Mouse (Mus musculus): ENCODE results near the gene Gm1110. TPM values are rescaled to one million over a fixed set of nuclear protein-coding genes. Genes with fewer than 3 reads are reported as not detected.
"Not testable (repeated sequence)": the region's sequence is repeated elsewhere in the genome, so short reads cannot be mapped to it uniquely, and the experiment has no call there.

Gm1110 gene
- not detected in 2 replicates for polyA plus RNA-seq (2015; fragmentation: Nextera tagmentation; extraction: Ambion mirVana)

- H3K9ac ChIP-seq = no peak within 1 kb of the TSS
- no peaks in the 10 kb centered on the region for H3K4me1 ChIP-seq
- no peak within 1 kb of the TSS for H3K4me3 ChIP-seq (replicated peaks)
- no peaks in the 10 kb centered on the region for H3K36me3 ChIP-seq
- ATAC-seq (replicated peaks; ENCODE audit: low FRiP score) = no peak
- 65% methylated on average over 13 of the region's 13 CpGs for WGBS
- no peak within 1 kb of the TSS for H3K27ac ChIP-seq
- no peak within 1 kb of the TSS for H3K4me2 ChIP-seq
- H3K27me3 ChIP-seq = no peaks in the 10 kb centered on the region
- H3K9me3 ChIP-seq (replicated peaks) = no peaks in the 10 kb centered on the region
Measured at GRCm38 (mm10) chr9:26922909-26923526, at the start of gene Gm1110. Gene Gm1110 (minus strand): TSS chr9:26923111.

GRCm38 (mm10) chr9:26947790-26948189 lies 24.9 kb upstream of the Gm1110 start:
- Histone ChIP-seq H3K36me3 (no peaks in the 10 kb centered on the region), H3K27me3 (no peaks in the 10 kb centered on the region), H3K4me2 (no peak overlapping the region), H3K9me3 (replicated peaks) (0 out of 2 replicates have a peak, but pooled peaks cover 8% of the 10 kb centered on the region), H3K4me3 (replicated peaks) (no peak overlapping the region), H3K9ac (no peak overlapping the region), H3K27ac (no peak overlapping the region), H3K4me1 (no peaks in the 10 kb centered on the region)
- ATAC-seq (replicated peaks; ENCODE audit: low FRiP score) = no peak
- WGBS = 81% methylated on average over 2 of the region's 2 CpGs

- H3K36me3 ChIP-seq = no peaks in the 10 kb centered on the region
- H3K4me2 ChIP-seq = no peak overlapping the region
- WGBS = 57% methylated on average over 3 of the region's 3 CpGs
- ATAC-seq (replicated peaks; ENCODE audit: low FRiP score) = no peak
- no peak overlapping the region for H3K27ac ChIP-seq
- no peak overlapping the region for H3K4me3 ChIP-seq (replicated peaks)
- H3K9ac ChIP-seq = no peak overlapping the region
- no peaks in the 10 kb centered on the region for H3K27me3 ChIP-seq
- no peaks in the 10 kb centered on the region for H3K9me3 ChIP-seq (replicated peaks)
- no peaks in the 10 kb centered on the region for H3K4me1 ChIP-seq
Measured at GRCm38 (mm10) chr9:26924146-26924545, 1.2 kb upstream of the Gm1110 start.

GRCm38 (mm10) chr9:26919778-26920177 lies 3.1 kb downstream of the Gm1110 start:
- no peaks in the 10 kb centered on the region for H3K27me3 ChIP-seq
- H3K27ac ChIP-seq = no peak overlapping the region
- H3K4me3 ChIP-seq (replicated peaks) = no peak overlapping the region
- no peaks in the 10 kb centered on the region for H3K4me1 ChIP-seq
- no peaks in the 10 kb centered on the region for H3K36me3 ChIP-seq
- no peak for ATAC-seq (replicated peaks; ENCODE audit: low FRiP score)
- H3K9ac ChIP-seq = no peak overlapping the region
- WGBS = 86% methylated on average over 2 of the region's 2 CpGs
- no peak overlapping the region for H3K4me2 ChIP-seq
- H3K9me3 ChIP-seq (replicated peaks) = no peaks in the 10 kb centered on the region

GRCm38 (mm10) chr9:26913150-26913549 lies 9.8 kb downstream of the Gm1110 start:
- H3K4me3 ChIP-seq (replicated peaks) = no peak overlapping the region
- H3K9me3 ChIP-seq (replicated peaks) = no peaks in the 10 kb centered on the region
- H3K4me1 ChIP-seq = no peaks in the 10 kb centered on the region
- no peaks in the 10 kb centered on the region for H3K36me3 ChIP-seq
- 70% methylated on average over 4 of the region's 4 CpGs for WGBS
- no peak overlapping the region for H3K9ac ChIP-seq
- no peak overlapping the region for H3K27ac ChIP-seq
- no peak for ATAC-seq (replicated peaks; ENCODE audit: low FRiP score)
- no peak overlapping the region for H3K4me2 ChIP-seq
- H3K27me3 ChIP-seq = no peaks in the 10 kb centered on the region

GRCm38 (mm10) chr9:26911251-26911650 lies 11.7 kb downstream of the Gm1110 start:
- no peak for ATAC-seq (replicated peaks; ENCODE audit: low FRiP score)
- Histone ChIP-seq H3K27me3 (no peaks in the 10 kb centered on the region), H3K4me3 (replicated peaks) (no peak overlapping the region), H3K9ac (no peak overlapping the region), H3K9me3 (replicated peaks) (no peaks in the 10 kb centered on the region), H3K36me3 (no peaks in the 10 kb centered on the region), H3K27ac (no peak overlapping the region), H3K4me1 (no peaks in the 10 kb centered on the region), H3K4me2 (no peak overlapping the region)
- WGBS = 80% methylated on average over 1 of the region's 1 CpGs

- WGBS = 82% methylated on average over 7 of the region's 7 CpGs
- H3K9ac ChIP-seq; H3K27me3 ChIP-seq; H3K27ac ChIP-seq; H3K4me3 ChIP-seq (replicated peaks); H3K4me2 ChIP-seq; H3K4me1 ChIP-seq; H3K36me3 ChIP-seq; ATAC-seq (replicated peaks; ENCODE audit: low FRiP score); H3K9me3 ChIP-seq (replicated peaks): not testable (repeated sequence)
Measured at GRCm38 (mm10) chr9:26869856-26870255, 53.1 kb downstream of the Gm1110 start.

- WGBS = 73% methylated on average over 5 of the region's 5 CpGs
- Histone ChIP-seq H3K27me3 (no peaks in the 10 kb centered on the region), H3K9me3 (replicated peaks) (no peaks in the 10 kb centered on the region), H3K4me2 (no peak within 1 kb of the TSS), H3K4me3 (replicated peaks) (no peak within 1 kb of the TSS), H3K27ac (no peak within 1 kb of the TSS), H3K36me3 (no peaks in the 10 kb centered on the region), H3K9ac (no peak within 1 kb of the TSS), H3K4me1 (no peaks in the 10 kb centered on the region)
- ATAC-seq (replicated peaks; ENCODE audit: low FRiP score) = no peak
Measured at GRCm38 (mm10) chr9:26860751-26861150, 62.2 kb downstream of the Gm1110 start, which contains the start of gene Glb1l3. Gene Glb1l3 (minus strand): TSS chr9:26860890.

GRCm38 (mm10) chr9:26831089-26831488 lies 91.8 kb downstream of the Gm1110 start:
- Histone ChIP-seq H3K9ac (no peak overlapping the region), H3K4me1 (no peaks in the 10 kb centered on the region), H3K4me2 (no peak overlapping the region), H3K27me3 (no peaks in the 10 kb centered on the region), H3K27ac (no peak overlapping the region), H3K4me3 (replicated peaks) (no peak overlapping the region), H3K36me3 (no peaks in the 10 kb centered on the region), H3K9me3 (replicated peaks) (no peaks in the 10 kb centered on the region)
- 80% methylated on average over 3 of the region's 3 CpGs for WGBS
- ATAC-seq (replicated peaks; ENCODE audit: low FRiP score) = no peak

Other genes with a start within 250 kb of the Gm1110 start
- 0.15 and 0.21 TPM in 2 replicates for gene B3gat1, start 189.4 kb downstream of the Gm1110 start, polyA plus RNA-seq (2015; fragmentation: Nextera tagmentation; extraction: Ambion mirVana)
- gene Glb1l2, start 116.6 kb downstream of the Gm1110 start, polyA plus RNA-seq (2015; fragmentation: Nextera tagmentation; extraction: Ambion mirVana) = 33.2 and 34.0 TPM in 2 replicates
- not detected in 2 replicates for gene Glb1l3, start 62.2 kb downstream of the Gm1110 start, polyA plus RNA-seq (2015; fragmentation: Nextera tagmentation; extraction: Ambion mirVana)
- 49.6 and 53.7 TPM in 2 replicates for gene Acad8, start 76.5 kb upstream of the Gm1110 start, polyA plus RNA-seq (2015; fragmentation: Nextera tagmentation; extraction: Ambion mirVana)
- gene Thyn1, start 76.6 kb upstream of the Gm1110 start, polyA plus RNA-seq (2015; fragmentation: Nextera tagmentation; extraction: Ambion mirVana) = 156 and 162 TPM in 2 replicates
- 34.0 and 34.1 TPM in 2 replicates for gene Vps26b, start 107.0 kb upstream of the Gm1110 start, polyA plus RNA-seq (2015; fragmentation: Nextera tagmentation; extraction: Ambion mirVana)
- gene Ncapd3, start 107.1 kb upstream of the Gm1110 start, polyA plus RNA-seq (2015; fragmentation: Nextera tagmentation; extraction: Ambion mirVana) = 31.0 and 31.5 TPM in 2 replicates
- 82.3 and 83.1 TPM in 2 replicates for gene Jam3, start 232.3 kb upstream of the Gm1110 start, polyA plus RNA-seq (2015; fragmentation: Nextera tagmentation; extraction: Ambion mirVana)

All from kidney, embryonic 15.5 days (tissue).